In the genomic region with DNA sequence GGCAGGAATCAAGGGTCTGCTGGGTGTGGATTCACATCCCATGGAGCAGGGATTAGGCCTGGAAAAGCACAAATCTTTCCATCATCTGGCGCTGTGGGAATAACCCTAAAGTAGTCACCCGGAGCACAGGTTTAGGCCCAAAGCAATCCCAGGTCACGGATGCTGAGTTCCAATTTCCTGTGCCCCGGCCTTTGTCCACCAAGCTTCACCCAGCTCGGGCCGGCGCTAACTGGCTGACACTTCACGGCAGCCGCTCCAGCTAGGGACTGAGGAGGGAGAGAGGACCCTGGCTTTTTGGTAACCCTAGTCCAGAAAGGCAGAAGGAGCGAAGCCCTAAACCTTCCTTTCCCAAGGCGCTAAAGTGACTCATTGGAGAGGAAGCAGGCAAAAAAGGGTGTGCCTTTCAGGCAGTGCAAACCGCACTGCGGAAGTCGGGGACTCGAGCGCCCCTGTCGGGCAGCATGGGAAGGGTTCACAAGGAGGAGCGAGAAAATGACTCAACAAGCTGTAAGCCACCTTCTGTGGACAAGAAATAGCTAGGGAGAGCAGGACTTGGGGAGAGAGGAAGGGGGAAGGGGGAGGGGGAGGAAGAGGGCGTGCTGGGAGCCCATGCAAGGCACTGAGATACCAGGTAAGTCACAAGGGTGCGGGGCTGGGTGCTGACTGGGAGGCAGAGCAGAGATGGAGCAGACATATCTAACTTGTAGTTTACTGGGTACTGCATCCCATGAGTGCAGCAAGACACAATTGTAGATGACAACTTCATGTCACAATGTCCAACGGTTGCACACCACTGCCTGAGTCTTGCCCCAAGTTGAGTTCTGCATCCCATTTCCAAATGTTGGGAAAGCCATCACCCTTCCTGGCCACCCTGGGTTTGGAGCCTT, we compare ENCODE assay signal across 8 mouse cellular contexts. TPM values are rescaled to one million over a fixed set of nuclear protein-coding genes. Genes with fewer than 3 reads are reported as not detected.
DNase-seq lines count a peak whose midpoint lies in the region; ATAC-seq and TF ChIP-seq lines count a peak whose summit lies in the region.

No protein-coding gene starts in this region.

- intact Hi-C loops in left cerebral cortex, postnatal 10 days (cut with DNase I): no loop called here

- peak; percentile 95 for ATAC-seq in megakaryocyte progenitor cell, adult 5-6 weeks (replicated peaks; ENCODE audit: poor library complexity)

- H3K4me3 ChIP-seq in cortical plate, adult 2 months (ENCODE audit: insufficient read depth, low read length): peak overlapping the region; percentile 13

- TF ChIP-seq POLR2A in cortical plate, adult 2 months (IDR thresholded peaks at IDR 0.05; ENCODE audit: extremely low read depth, insufficient read depth, low read length): peak; percentile 71

- H3K4me1 ChIP-seq in cortical plate, adult 2 months (ENCODE audit: control insufficient read depth, insufficient read depth, low read length): peaks cover 18% of the 10 kb centered on the region

- TF ChIP-seq CTCF in cortical plate, adult 2 months (IDR thresholded peaks at IDR 0.05; ENCODE audit: extremely low read depth, insufficient read depth, low read length): peak; percentile 73

- DNase-seq in adrenal gland, adult (ENCODE audit: inconsistent age in 2 of 2, low spot score in 1 of 2): peak; percentile 92 to 96
- DNase-seq in gastrocnemius, adult 8-10 months (ENCODE audit: low spot score in 2 of 2): peak; percentile 76 to 77
- DNase-seq in induced T-regulatory cell, adult 2 months (ENCODE audit: low read depth): peak; percentile 94
- DNase-seq in left cerebral cortex, postnatal 10 days (ENCODE audit: extremely low spot score in 1 of 2, low spot score in 2 of 2): peak; percentile 79 to 91
- DNase-seq in right cerebral cortex, postnatal 36 days (ENCODE audit: low spot score in 2 of 2): peak; percentile 84 to 87
- DNase-seq in urinary bladder, postnatal 4 days (ENCODE audit: low spot score in 2 of 2): peak; percentile 87 to 90

- H3K27ac ChIP-seq in cortical plate, adult 2 months (ENCODE audit: insufficient read depth, low read length): peak overlapping the region; percentile 93

RNA-seq across cellular contexts. Expression of gene Scyl1, which starts 46.7 kb away (rescaled TPM):
- 120 and 124 TPM in 2 replicates for polyA plus RNA-seq in cortical plate, adult 2 months (2012; rRNA removed)
- 10 to 100 TPM; 71.4 to 91.0 (median 82.6) TPM for total RNA-seq in gastrocnemius, adult 8-10 months (2022)
- 10 to 100 TPM; 79.4 to 82.8 TPM for total RNA-seq in left cerebral cortex, postnatal 10 days (2021)
- total RNA-seq in megakaryocyte progenitor cell, adult 5-6 weeks (2015): 15.7 and 19.9 TPM in 2 replicates
- 23.9 and 28.2 TPM in 2 replicates for total RNA-seq in megakaryocyte progenitor cell, adult 5-6 weeks (2017)

RNA-seq across cellular contexts. Expression of gene Frmd8, which starts 57.1 kb away (rescaled TPM):
- 17.1 and 22.1 TPM in 2 replicates for polyA plus RNA-seq in cortical plate, adult 2 months (2012; rRNA removed)
- total RNA-seq in gastrocnemius, adult 8-10 months (2022): 1 to 10 TPM; 2.7 to 4.5 (median 3.0) TPM
- 10 to 100 TPM; 10.7 to 12.4 TPM for total RNA-seq in left cerebral cortex, postnatal 10 days (2021)
- 15.7 and 16.3 TPM in 2 replicates for total RNA-seq in megakaryocyte progenitor cell, adult 5-6 weeks (2015)
- 16.2 and 17.7 TPM in 2 replicates for total RNA-seq in megakaryocyte progenitor cell, adult 5-6 weeks (2017)

RNA-seq across cellular contexts. Expression of gene Slc25a45, which starts 59.7 kb away (rescaled TPM):
- 6.6 and 7.4 TPM in 2 replicates for polyA plus RNA-seq in cortical plate, adult 2 months (2012; rRNA removed)
- 1 to 10 TPM in 3 of 4 experiments, under 1 TPM in 1; 0.80 to 1.3 (median 1.1) TPM for total RNA-seq in gastrocnemius, adult 8-10 months (2022)
- 1 to 10 TPM; 3.4 to 3.8 TPM for total RNA-seq in left cerebral cortex, postnatal 10 days (2021)
- 28.7 and 30.5 TPM in 2 replicates for total RNA-seq in megakaryocyte progenitor cell, adult 5-6 weeks (2015)
- 30.2 and 39.5 TPM in 2 replicates for total RNA-seq in megakaryocyte progenitor cell, adult 5-6 weeks (2017)

Comparison
In these comparisons a context has a peak if more than half of its experiments do, and no peak if none do; other contexts are left out.
1. Peak in every context shown above with its lines: DNase-seq, ATAC-seq, H3K4me3 ChIP-seq and H3K27ac ChIP-seq.
2. RNA of gene Slc25a45, which starts 59.7 kb away (total RNA-seq): 28.7 to 39.5 TPM in megakaryocyte progenitor cell, adult 5-6 weeks; 3.4 to 3.8 TPM in left cerebral cortex, postnatal 10 days and 0.80 to 1.3 TPM in gastrocnemius, adult 8-10 months; every median in the first group is over 4 times any median in the second.